Mouse (Mus musculus) gastrocnemius, adult 2 months (tissue): ENCODE measurements at regions not wholly inside any gene's neighbourhood (a gene's known extent, or its start where the extent isn't known, plus 50 kb on each side); places are given as distances from the start of the nearest gene placed in this dataset.

Experiments used
- DNase-seq: peaks from one replicate; pipeline ENCODE4 v3.0.0; 2022
- H3K27ac ChIP-seq: fragments of 200-600 bp; 2 replicates; pipeline ENCODE4 v1.8.1; 2022; ENCODE audit warnings: mild to moderate bottlenecking
- H3K4me3 ChIP-seq: fragments of 200-600 bp; 2 replicates; pipeline ENCODE4 v1.8.1; 2022; ENCODE audit warnings: mild to moderate bottlenecking, moderate library complexity
- CTCF ChIP-seq: fragments of 200-600 bp; IDR thresholded peaks from 2 replicates; pipeline ENCODE4 v1.8.1; 2022; ENCODE audit warnings: antibody characterized with exemption, mild to moderate bottlenecking, moderate library complexity
- intact Hi-C: fragments of 180-260 bp; cut with DNase I; formaldehyde crosslinking; loops from one replicate; pipeline ENCODE4 v1.15.1; 2025

GRCm38 (mm10) chr4:54072932-54073331 lies 247.1 kb downstream of the Tmem38b start:
- no peak overlapping the region for H3K4me3 ChIP-seq
- intact Hi-C loops, result no loop called here
- no peak overlapping the region for H3K27ac ChIP-seq
- no peak for TF ChIP-seq CTCF
- DNase-seq, result no peak

DNA sequence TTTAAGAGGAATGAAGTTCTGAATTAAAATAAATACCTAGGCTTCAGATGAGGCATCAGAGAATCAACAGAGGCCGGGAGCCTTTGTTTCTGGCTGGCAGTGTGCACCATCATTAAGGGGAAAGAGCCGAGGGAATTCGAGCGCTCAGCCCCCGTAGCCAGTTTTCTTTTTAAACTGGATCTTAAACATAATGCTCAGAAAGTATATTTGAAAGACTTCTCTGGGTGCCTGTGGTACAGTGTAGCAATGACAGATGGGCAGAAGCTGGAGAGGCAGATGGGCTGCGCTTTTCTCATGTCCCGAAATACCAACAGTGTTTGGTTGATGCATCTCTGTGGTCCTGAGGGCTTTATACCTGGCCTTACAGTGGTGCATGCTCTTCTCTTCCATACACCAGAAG lies 247.6 kb downstream of the Tmem38b start:
- Histone ChIP-seq H3K4me3 (no peak overlapping the region), H3K27ac (no peak overlapping the region)
- intact Hi-C loops, result no loop called here
- TF ChIP-seq CTCF, result no peak
- DNase-seq, result no peak

DNA sequence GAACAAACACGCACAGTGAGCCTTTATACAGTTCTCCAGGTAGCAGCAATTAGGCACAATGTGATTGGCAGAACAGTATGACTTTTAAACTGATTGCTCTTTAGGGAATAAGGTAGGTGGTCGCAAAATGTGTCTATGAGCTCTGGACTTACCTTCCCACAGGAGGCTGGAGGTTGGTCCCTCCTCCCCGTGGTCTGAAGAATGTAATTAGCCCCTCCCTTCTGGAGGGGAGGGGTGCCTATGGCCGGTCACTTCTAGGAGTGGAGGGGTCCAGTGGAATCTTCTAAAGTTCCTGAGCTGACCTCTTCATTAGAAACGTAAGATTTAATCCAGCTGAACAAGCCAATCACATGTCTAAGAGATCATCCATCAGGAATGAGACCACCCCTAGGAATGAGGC lies 248.4 kb downstream of the Tmem38b start:
- DNase-seq, result no peak
- intact Hi-C loops, result no loop called here
- TF ChIP-seq CTCF, result no peak
- Histone ChIP-seq H3K27ac (no peak overlapping the region), H3K4me3 (no peak overlapping the region)

DNA sequence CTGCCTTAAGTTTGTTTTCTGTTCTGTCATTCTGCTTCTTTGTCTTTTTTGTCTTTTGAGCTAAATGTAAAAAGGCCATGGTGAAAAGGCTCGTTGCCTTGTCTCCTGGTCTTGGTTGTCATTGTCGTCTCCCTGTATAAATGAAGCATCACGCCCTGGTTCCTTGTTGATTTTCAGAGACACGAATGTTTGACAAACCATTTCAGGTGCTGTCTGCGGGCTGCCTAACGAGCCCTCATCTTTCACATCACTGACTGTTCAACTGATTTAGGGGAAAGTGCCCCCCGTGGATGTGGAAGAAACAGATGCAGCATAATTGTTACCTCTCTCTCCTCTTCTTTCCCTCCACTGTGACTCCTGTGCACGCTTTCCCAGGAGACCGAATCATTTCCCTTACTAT lies 254.7 kb downstream of the Tmem38b start:
- H3K27ac ChIP-seq, result no peak overlapping the region
- intact Hi-C loops, result no loop called here
- H3K4me3 ChIP-seq, result no peak overlapping the region
- DNase-seq, result no peak
- TF ChIP-seq CTCF, result no peak

DNA sequence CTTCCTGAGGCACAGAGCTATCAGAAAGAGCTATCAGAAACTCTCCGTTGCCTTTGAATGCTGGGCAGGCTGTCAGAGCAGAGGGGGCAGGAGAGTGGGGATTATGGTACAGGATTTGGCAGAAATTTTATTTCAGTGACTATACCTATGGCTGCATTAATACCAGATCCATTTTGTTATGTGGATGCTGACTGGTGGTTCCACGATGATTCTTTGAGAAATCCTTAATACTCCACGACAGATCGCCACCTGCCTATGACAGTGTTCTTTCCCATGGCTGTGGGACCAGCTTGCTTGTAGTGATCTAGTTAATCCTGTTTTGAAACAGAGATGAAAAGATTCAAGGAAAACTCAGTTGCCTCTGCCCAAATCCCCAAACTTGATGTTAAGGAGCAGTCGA lies 255.6 kb downstream of the Tmem38b start:
- no peak overlapping the region for H3K27ac ChIP-seq
- no peak overlapping the region for H3K4me3 ChIP-seq
- intact Hi-C loops, result no loop called here
- DNase-seq, result no peak
- TF ChIP-seq CTCF, result no peak

DNA sequence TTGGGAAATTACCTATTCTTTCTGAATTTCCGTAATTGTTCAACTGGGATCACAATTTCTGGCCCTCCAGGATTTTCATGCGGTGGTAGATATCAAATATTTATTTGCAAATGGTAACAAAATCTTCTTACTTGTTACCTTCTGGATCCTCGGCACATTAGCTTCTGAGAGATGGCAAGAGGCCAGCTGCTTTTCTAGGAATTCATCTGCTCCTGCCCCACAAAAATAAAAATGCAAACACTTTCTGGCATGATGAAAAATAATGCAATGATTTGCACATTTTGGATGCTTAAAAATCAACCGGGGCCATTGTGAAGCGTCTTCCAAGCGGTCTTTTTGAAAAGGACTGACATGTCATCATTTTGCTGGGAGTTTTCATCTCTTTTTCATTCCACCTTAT lies 258.9 kb downstream of the Tmem38b start:
- no peak for DNase-seq
- intact Hi-C loops, result no loop called here
- Histone ChIP-seq H3K27ac (no peak overlapping the region), H3K4me3 (no peak overlapping the region)
- no peak for TF ChIP-seq CTCF

- intact Hi-C loops, result no loop called here
Observed at GRCm38 (mm10) chr4:54094285-54094997, 268.6 kb downstream of the Tmem38b start.

DNA sequence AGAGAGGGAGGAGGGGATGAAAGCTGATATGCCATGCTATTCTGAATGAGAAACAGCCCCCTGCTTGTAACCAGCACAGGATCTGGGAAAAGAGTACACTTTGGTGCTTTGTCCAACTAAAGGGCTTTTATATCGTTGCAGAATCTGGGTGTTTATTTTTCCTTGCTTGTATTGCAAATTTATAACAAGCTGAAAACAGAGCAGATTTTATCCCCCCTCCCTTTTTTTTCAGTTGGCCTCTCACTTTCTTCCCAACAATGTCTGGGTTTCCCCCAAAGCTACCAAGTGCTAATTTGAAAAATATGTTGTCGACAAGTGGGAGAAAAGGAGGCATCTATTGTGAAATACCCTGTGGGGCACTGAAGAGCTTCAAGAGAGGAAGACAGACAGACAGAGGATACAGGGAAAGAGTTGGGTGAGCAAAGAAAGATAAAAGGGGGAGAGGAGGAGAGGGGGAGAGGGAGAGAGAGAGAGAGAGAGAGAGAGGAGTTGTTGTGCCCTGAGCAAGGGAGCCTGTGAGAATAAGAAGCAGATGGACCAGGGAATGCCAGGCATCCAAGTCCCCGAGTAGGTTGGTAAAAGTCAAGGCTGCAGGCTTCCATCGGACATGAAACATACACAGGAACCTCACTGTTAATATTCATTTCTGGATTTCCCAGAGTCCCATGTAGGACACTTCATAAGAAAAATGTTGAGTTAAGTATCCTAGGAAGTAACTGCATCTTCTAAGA lies 269.5 kb downstream of the Tmem38b start:
- no peak overlapping the region for H3K27ac ChIP-seq
- no peak for TF ChIP-seq CTCF
- H3K4me3 ChIP-seq, result no peak overlapping the region
- DNase-seq, result no peak
- intact Hi-C loops, result no loop called here

More at GRCm38 (mm10) chr4:54094285-54094997, 268.6 kb downstream of the Tmem38b start:
- no peak overlapping the region for H3K4me3 ChIP-seq
- TF ChIP-seq CTCF, result no peak
- DNase-seq, result no peak
- H3K27ac ChIP-seq, result no peak overlapping the region

DNA sequence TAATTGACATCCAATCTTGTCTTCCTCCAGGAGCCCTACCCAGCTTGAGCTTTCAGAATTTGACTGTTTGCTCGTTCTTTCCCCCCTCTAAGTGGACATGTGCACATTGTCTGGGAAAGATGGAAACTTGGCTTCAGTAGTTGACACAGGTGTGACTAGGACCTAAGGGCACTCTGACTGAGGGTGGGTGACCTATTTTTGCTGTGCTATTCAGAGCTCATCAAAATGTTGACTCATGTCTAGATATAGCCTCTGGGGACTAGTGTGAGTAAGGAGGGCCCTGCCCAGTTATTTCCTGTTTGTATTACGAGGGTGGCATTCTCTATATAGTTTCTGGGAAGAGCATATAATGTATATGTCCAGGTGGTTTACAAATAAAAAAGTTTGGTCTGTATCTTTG lies 271.7 kb downstream of the Tmem38b start:
- no peak for DNase-seq
- no peak overlapping the region for H3K27ac ChIP-seq
- no peak overlapping the region for H3K4me3 ChIP-seq
- TF ChIP-seq CTCF, result no peak
- intact Hi-C loops, result no loop called here

GRCm38 (mm10) chr4:54100282-54100681 lies 274.4 kb downstream of the Tmem38b start:
- intact Hi-C loops, result no loop called here
- Histone ChIP-seq H3K27ac (no peak overlapping the region), H3K4me3 (no peak overlapping the region)
- DNase-seq, result no peak
- no peak for TF ChIP-seq CTCF

GRCm38 (mm10) chr4:54106976-54107375 lies 281.1 kb downstream of the Tmem38b start:
- H3K27ac ChIP-seq, result no peak overlapping the region
- TF ChIP-seq CTCF, result no peak
- DNase-seq, result no peak
- intact Hi-C loops, result no loop called here
- no peak overlapping the region for H3K4me3 ChIP-seq

- intact Hi-C loops, result no loop called here
- Histone ChIP-seq H3K27ac (peak overlapping the region; percentile 59), H3K4me3 (no peak overlapping the region)
- no peak for TF ChIP-seq CTCF
- DNase-seq, result no peak
Observed at GRCm38 (mm10) chr4:54116310-54116709, 290.5 kb downstream of the Tmem38b start.

DNA sequence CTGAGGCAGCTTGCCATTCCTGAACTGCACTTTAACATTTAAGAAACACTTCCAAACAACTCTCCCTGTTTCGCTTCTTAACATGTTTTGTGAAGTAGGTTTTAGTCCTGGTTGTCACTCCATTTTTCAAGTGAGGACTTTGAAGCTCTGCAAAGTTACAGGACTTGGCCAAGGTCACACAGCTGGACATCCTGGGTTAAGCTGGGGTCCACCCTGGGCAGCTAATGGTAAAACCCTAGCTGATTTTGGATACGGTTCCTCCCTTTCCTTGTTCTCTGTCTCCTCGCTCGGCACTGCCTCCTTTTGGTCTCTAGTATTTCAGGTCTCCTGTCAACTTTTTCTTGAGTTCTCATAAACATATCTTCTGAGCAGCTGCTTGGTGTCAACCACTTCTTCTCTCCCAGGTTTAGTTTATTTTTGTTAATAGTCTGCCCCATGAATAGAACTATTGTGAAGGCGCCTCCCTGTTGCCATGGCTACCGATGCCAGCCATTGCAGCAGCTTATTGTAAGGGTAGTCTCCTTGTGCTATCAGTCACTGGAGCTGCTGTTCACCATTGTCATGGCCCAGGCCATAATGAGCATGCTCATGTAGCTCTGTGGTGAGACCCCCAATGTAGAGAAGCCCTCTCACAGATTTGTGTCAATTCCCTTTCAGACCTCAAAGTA lies 292.5 kb downstream of the Tmem38b start:
- Histone ChIP-seq H3K4me3 (no peak overlapping the region), H3K27ac (no peak overlapping the region)
- DNase-seq, result no peak
- intact Hi-C loops, result no loop called here
- no peak for TF ChIP-seq CTCF
